Mouse (Mus musculus) bone marrow, adult 2 months (tissue): Measurements from ENCODE around the gene Maats1. TPM values are rescaled to one million over a fixed set of nuclear protein-coding genes. Genes with fewer than 3 reads are reported as not detected.
"Not testable (repeated sequence)": the region's sequence is repeated elsewhere in the genome, so short reads cannot be mapped to it uniquely, and the experiment has no call there.

ENCODE experiments used
- H3K27ac ChIP-seq: fragments of 200-500 bp; 2 replicates; pipeline ENCODE4 v1.5.1; 2012; ENCODE audit warnings: low read depth, mild to moderate bottlenecking, control low read depth, inconsistent platforms, low read length; ENCODE audit not compliant: control insufficient read depth, poor library complexity, insufficient read depth
- H3K4me1 ChIP-seq: fragments of 200-500 bp; 2 replicates; pipeline ENCODE4 v1.6.1; 2011; ENCODE audit warnings: low read length; ENCODE audit not compliant: control insufficient read depth, insufficient read depth
- H3K4me3 ChIP-seq: fragments of 200-500 bp; replicated peaks from 2 replicates; pipeline ENCODE3; 2011; ENCODE audit warnings: mild to moderate bottlenecking, low read depth, low read length, control low read depth; ENCODE audit not compliant: control insufficient read depth
- CTCF ChIP-seq: fragments of 200-500 bp; IDR thresholded peaks from 2 replicates; pipeline ENCODE4 v1.5.1; 2011; ENCODE audit warnings: low read length, control low read depth; ENCODE audit not compliant: control insufficient read depth, insufficient read depth
- POLR2A ChIP-seq: fragments of 200-500 bp; IDR thresholded peaks from 2 replicates; pipeline ENCODE4 v1.6.1; 2011; ENCODE audit warnings: low read depth, mild to moderate bottlenecking, control low read depth, low read length, borderline replicate concordance; ENCODE audit not compliant: control insufficient read depth
- WGBS: fragments of 180-500 bp; shearing (Covaris S2); methylation state at CpG from one replicate; pipeline ENCODE4 v1.1.7; 2018; 5-methylcytosine and 5-hydroxymethylcytosine counted together
- polyA plus RNA-seq: library from polyadenylated mRNA; stranded (reverse); fragments of >200 nt; gene quantifications from 2 replicates; pipeline ENCODE4 v1.2.4, GENCODE M21; 2011; ENCODE audit warnings: low replicate concordance; ENCODE audit not compliant: missing spikeins, insufficient read depth, insufficient read length

The Maats1 gene
- polyA plus RNA-seq, 1 experiment = not detected

- no peaks in the 10 kb centered on the region; the same call in 1 of the 2 replicates for H3K4me1 ChIP-seq
- H3K27ac ChIP-seq = no peak overlapping the region
- H3K4me3 ChIP-seq = no peak overlapping the region
Measured at GRCm38 (mm10) chr16:38350361-38350855, 8.5 kb upstream of the Maats1 start.

GRCm38 (mm10) chr16:38349881-38350280 is 7.9 kb upstream of the Maats1 start:
- 83% methylated on average over 2 of the region's 2 CpGs for WGBS
- Histone ChIP-seq H3K4me3 (no peak overlapping the region), H3K4me1 (no peaks in the 10 kb centered on the region; the same call in 1 of the 2 replicates), H3K27ac (no peak overlapping the region)
- TF ChIP-seq POLR2A (no peak), CTCF (no peak)

More at GRCm38 (mm10) chr16:38350361-38350855, 8.5 kb upstream of the Maats1 start:
- whole genome bisulfite sequencing = 66% methylated on average over 7 of the region's 7 CpGs
- TF ChIP-seq CTCF (no peak), POLR2A (no peak)

- no peak for TF ChIP-seq POLR2A
- no peak for TF ChIP-seq CTCF
- WGBS = 61% methylated on average over 9 of the region's 9 CpGs
- peak overlapping the region; percentile 33 for H3K4me3 ChIP-seq
- H3K4me1 ChIP-seq = no peaks in the 10 kb centered on the region; the same call in 1 of the 2 replicates
- no peak overlapping the region for H3K27ac ChIP-seq
Measured at GRCm38 (mm10) chr16:38348217-38348761, 6.3 kb upstream of the Maats1 start.

- WGBS = 34% methylated on average over 6 of the region's 6 CpGs
- TF ChIP-seq POLR2A (no peak), CTCF (no peak)
- Histone ChIP-seq H3K27ac (no peak overlapping the region), H3K4me1 (no peaks in the 10 kb centered on the region; the same call in 1 of the 2 replicates), H3K4me3 (peak overlapping the region; percentile 62)
Measured at GRCm38 (mm10) chr16:38347588-38347987, 5.6 kb upstream of the Maats1 start.

- H3K4me1 ChIP-seq = no peaks in the 10 kb centered on the region; the same call in 1 of the 2 replicates
Measured at GRCm38 (mm10) chr16:38346529-38347325, 4.8 kb upstream of the Maats1 start, which contains the start of the genes Cox17 and Gm21987. Cox17 (plus strand) TSS chr16:38346991. Gm21987 (plus strand) TSS chr16:38347040.

GRCm38 (mm10) chr16:38344941-38345725 is 3.2 kb upstream of the Maats1 start:
- TF ChIP-seq POLR2A = no peak
- TF ChIP-seq CTCF = no peak
- H3K4me1 ChIP-seq = no peaks in the 10 kb centered on the region; the same call in 1 of the 2 replicates
- 77% methylated on average over 3 of the region's 3 CpGs for WGBS
- no peak overlapping the region for H3K27ac ChIP-seq
- H3K4me3 ChIP-seq = no peak overlapping the region

More at GRCm38 (mm10) chr16:38346529-38347325, 4.8 kb upstream of the Maats1 start, which contains the start of the genes Cox17 and Gm21987:
- H3K4me3 ChIP-seq = peak within 1 kb of the TSS; percentile 99
- TF ChIP-seq CTCF (no peak), POLR2A (peak; percentile 83)
- WGBS = 2% methylated on average over 35 of the region's 35 CpGs
- peak within 1 kb of the TSS; percentile 89 for H3K27ac ChIP-seq

- 78% methylated on average over 4 of the region's 4 CpGs for WGBS
- not testable (repeated sequence) for H3K4me3 ChIP-seq, H3K4me1 ChIP-seq, H3K27ac ChIP-seq
Measured at GRCm38 (mm10) chr16:38338077-38338476, 3.9 kb downstream of the Maats1 start.

- no peak for TF ChIP-seq CTCF
- no peak for TF ChIP-seq POLR2A
- 84% methylated on average over 6 of the region's 6 CpGs for WGBS
- Histone ChIP-seq H3K4me1 (no peaks in the 10 kb centered on the region), H3K27ac (no peak overlapping the region), H3K4me3 (no peak overlapping the region)
Measured at GRCm38 (mm10) chr16:38334431-38334830, 7.5 kb downstream of the Maats1 start.
